Mouse (Mus musculus) erythroblast, embryonic 14.5 days (primary cell): ENCODE results near the gene Ttc9b. TPM values are rescaled to one million over a fixed set of nuclear protein-coding genes. Genes with fewer than 3 reads are reported as not detected.

ENCODE experiments used
- H3K27me3 ChIP-seq: 2 replicates; pipeline ENCODE4 v1.6.1; 2012; ENCODE audit warnings: inconsistent platforms; ENCODE audit not compliant: control insufficient read depth
- H3K36me3 ChIP-seq: 2 replicates; pipeline ENCODE4 v1.6.1; 2012; ENCODE audit warnings: mild to moderate bottlenecking, inconsistent platforms; ENCODE audit not compliant: control insufficient read depth
- H3K4me1 ChIP-seq: 2 replicates; pipeline ENCODE4 v1.6.1; 2012; ENCODE audit warnings: inconsistent platforms; ENCODE audit not compliant: control insufficient read depth
- H3K4me3 ChIP-seq: replicated peaks from 2 replicates; pipeline ENCODE3; 2012; ENCODE audit warnings: moderate library complexity, mild to moderate bottlenecking, inconsistent platforms
- H3K9me3 ChIP-seq: 2 replicates; pipeline ENCODE4 v1.6.1; 2012; ENCODE audit warnings: low read length, inconsistent platforms, mixed read lengths; ENCODE audit not compliant: control insufficient read depth
- GATA1 ChIP-seq: IDR thresholded peaks from 2 replicates; pipeline ENCODE4 v1.6.1; 2012; ENCODE audit warnings: low read length, inconsistent platforms, mixed read lengths
- TAL1 ChIP-seq: IDR thresholded peaks from 3 replicates; pipeline ENCODE4 v1.6.1; 2012; ENCODE audit warnings: low read length, inconsistent platforms, mixed read lengths
- polyA plus RNA-seq: library from polyadenylated mRNA; stranded (reverse); fragments of >175 nt; gene quantifications from 2 replicates; pipeline ENCODE4 v1.2.3, GENCODE M21; 2012

The Ttc9b gene
- polyA plus RNA-seq, 1 experiment, result not detected

DNA sequence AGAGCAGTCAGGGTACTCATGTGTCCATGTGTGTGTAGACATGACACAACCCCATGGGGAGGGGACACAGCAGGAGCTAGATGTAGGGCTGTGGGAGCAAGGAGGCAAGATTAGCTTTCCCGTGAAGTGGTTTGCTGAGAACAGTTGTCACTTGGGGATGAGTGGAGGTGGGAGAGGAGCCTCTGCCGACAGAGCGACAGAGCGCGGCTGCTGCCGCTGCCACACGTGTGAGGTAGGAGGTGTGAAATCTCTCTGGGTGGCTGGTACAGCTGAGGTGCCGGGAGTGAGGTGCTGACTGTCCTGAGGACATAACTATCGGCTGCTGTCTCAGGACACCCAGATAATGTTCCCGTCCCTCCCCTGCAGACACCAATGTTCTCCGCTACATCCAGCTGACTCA is 1.8 kb downstream of the Ttc9b start:
- TF ChIP-seq GATA1 (no peak), TAL1 (no peak)
- peaks cover 77% of the 10 kb centered on the region for H3K27me3 ChIP-seq

DNA sequence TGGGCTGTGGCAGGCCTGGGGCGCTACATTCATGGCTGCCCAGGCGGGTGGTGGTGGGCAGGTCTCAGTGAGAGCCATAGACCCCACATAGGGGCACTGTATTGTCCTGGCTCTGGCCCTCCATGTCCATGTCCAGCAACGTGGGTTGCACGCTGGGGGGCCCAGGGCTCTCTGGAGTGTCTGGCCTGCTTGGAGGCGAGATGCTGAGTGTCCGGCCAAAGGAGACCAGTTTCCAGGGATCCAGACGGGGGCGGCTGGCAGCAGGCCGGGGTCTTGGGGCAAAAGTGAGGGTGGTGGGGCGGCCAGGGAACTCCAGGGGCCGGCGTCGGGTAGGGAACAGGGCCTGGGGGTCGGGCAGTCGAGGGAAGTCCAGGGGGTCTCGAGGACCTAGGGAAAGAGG is 2.9 kb downstream of the Ttc9b start:
- H3K36me3 ChIP-seq, result no peaks in the 10 kb centered on the region
- H3K9me3 ChIP-seq, result peaks cover 6% of the 10 kb centered on the region; the same call in 1 of the 2 replicates
- TF ChIP-seq GATA1 (no peak), TAL1 (no peak)
- no peak overlapping the region for H3K4me3 ChIP-seq
- peaks cover 75% of the 10 kb centered on the region for H3K27me3 ChIP-seq
- peaks cover 31% of the 10 kb centered on the region for H3K4me1 ChIP-seq

More for the DNA sequence above, 1.8 kb downstream of the Ttc9b start:
- H3K9me3 ChIP-seq, result peaks cover 6% of the 10 kb centered on the region; the same call in 1 of the 2 replicates
- H3K4me3 ChIP-seq, result no peak overlapping the region
- H3K36me3 ChIP-seq, result no peaks in the 10 kb centered on the region
- peaks cover 31% of the 10 kb centered on the region for H3K4me1 ChIP-seq

DNA sequence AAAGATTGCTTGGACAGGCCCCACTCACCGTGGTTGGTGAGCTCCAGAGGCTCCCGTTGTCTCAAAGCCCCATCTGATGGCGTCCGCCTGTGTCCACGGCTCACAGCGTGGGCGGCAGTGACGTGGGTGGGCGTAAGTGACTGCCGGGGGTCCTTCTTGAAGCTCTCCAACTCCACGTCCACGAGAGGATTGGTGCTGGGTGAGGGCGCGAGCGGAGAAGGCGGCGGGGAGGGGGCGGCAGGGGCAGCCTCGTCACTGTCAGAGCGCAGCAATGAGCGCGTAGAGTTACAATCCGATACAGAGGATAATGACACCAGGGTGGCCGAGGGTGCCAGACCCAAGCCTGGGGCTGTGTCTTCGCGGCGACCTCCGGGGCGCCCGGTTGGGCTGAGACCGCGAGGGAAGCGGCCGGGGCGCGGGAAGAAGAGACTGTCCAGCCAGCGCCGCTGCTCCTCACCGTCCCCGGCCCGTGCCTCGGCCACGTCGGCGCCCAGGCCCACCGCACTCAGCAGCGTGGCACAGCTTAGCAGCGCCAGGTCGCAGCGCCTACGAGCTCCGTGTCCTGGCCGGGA is 4.2 kb downstream of the Ttc9b start:
- Histone ChIP-seq H3K4me3 (peak overlapping the region; percentile 38), H3K36me3 (no peaks in the 10 kb centered on the region), H3K9me3 (peaks cover 3% of the 10 kb centered on the region; the same call in 1 of the 2 replicates), H3K4me1 (peaks cover 33% of the 10 kb centered on the region), H3K27me3 (peaks cover 68% of the 10 kb centered on the region)
- TF ChIP-seq TAL1, result no peak
- no peak for TF ChIP-seq GATA1

DNA sequence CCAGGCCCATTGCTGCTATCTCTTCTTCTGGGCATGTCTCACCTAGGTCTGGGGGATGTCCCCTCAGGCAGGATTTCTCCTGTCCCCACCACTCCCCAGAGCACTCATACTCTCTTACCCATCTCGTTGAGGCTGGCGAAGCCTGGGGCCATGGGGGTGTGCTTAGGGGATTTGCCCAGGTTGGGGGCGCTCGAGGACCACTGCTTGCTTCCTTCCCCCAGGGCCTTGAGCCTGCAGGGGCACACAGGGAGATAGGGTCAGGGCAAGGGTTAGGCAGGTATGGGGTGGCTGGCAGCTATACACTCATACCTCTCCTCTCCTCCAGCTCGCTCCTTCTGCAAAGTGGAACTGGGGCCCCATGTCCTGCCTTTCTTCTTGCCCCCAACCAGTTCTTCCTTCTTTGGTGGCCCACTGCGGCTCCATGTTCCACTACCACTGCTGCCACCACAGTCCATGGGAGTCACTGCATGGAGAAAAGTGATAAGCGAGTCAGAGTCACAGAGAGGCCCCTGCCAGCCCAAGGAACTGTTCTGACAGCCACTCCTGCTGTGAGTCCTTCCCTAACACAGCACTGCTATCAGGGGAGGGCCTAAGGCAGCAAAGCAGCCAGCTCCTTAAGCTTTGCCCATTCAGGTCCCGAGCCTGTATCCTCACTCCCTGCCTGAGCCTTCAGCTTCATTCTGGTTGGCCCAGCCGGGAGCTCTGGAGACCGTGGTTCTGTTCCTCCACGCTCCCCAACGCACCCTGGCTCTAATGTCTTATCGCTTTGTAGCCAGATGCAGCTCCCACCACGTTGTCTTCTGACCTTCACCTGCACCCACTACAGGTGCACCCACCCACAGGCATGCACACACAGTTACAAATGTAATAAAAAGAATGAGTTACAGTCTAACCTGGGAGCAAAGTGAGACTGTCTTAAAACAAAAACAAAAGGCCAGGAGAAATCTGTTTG is 5.3 kb downstream of the Ttc9b start:
- Histone ChIP-seq H3K27me3 (peaks cover 62% of the 10 kb centered on the region), H3K36me3 (no peaks in the 10 kb centered on the region), H3K4me3 (peak overlapping the region; percentile 38), H3K9me3 (no peaks in the 10 kb centered on the region), H3K4me1 (peaks cover 30% of the 10 kb centered on the region)
- TF ChIP-seq GATA1 (no peak), TAL1 (no peak)

DNA sequence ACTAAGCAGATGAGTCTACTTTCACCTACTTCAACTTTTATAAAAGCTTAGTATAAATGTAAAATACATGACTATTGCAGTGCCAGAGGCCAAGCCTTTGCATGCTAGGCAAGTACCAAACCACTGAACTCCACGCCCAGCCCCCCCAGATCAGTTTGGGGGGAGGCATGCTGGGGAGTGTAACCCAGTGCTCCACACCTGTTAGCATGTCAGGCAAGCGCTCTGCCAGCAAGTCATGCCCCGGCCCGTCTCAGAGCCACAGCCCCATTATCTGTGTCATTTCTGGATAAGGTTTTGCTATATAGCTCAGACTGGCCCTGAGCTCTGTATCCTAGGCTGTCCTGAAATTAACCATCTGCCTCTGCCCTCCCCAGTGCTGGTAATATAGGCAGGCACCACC is 8.3 kb downstream of the Ttc9b start:
- no peaks in the 10 kb centered on the region for H3K36me3 ChIP-seq
- TF ChIP-seq TAL1 (no peak), GATA1 (no peak)
- H3K4me1 ChIP-seq, result peaks cover 28% of the 10 kb centered on the region
- peaks cover 35% of the 10 kb centered on the region for H3K27me3 ChIP-seq
- no peaks in the 10 kb centered on the region for H3K9me3 ChIP-seq
- H3K4me3 ChIP-seq, result no peak overlapping the region

DNA sequence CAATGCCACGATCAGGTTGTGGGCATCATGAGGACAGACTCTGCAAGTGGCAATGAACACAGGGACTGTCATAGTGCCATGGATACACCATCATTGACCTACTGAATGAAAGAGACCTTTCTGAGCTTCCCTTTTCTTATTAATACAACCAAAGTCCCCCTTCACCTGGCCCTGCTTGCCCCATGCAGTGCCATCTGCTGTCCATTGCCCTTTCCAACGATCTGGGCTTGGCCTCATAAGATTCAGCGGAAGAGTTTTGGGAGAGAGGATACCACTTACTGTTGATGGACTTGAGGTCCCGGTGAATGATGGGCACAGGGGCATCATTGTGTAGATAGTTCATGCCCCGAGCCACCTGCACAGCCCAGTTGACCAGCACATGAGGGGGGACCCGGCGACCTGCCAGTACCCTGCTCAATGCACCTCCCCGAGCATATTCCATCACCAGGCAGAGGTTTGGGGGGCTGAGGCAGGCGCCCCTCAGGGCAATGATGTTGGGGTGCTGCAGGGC is 19.4 kb downstream of the Ttc9b start:
- Histone ChIP-seq H3K36me3 (no peaks in the 10 kb centered on the region; the same call in 1 of the 2 replicates), H3K4me3 (peak overlapping the region; percentile 82), H3K27me3 (peaks cover 19% of the 10 kb centered on the region), H3K4me1 (peaks cover 28% of the 10 kb centered on the region), H3K9me3 (no peaks in the 10 kb centered on the region)
- TF ChIP-seq GATA1 (no peak), TAL1 (no peak)

DNA sequence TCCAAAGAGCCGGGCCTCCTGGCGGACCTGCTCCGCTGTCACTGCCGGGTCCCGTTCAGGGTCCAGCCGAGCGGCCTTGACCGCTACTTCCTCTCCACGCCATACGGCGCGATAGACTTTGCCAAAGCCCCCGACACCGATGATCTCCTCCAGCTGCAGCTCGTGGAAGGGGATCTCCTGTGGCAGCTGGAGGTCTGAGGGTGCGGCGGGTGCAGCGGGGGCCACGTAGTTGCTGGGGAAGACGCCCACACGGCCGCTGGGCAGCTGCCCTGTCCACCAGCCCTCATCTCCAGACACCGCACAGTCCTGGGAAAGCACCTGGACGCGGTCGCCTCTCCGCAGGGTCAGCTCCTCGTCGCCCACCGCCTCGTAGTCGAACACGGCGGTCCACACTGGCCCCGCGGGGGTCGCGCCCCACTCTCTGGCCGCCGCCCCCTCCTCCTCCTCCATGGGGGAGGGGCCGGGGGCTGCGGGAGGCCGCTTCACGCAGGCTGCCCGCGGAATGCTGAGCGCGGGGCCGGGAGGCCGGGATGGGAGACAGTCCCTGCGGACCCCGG is 19.9 kb downstream of the Ttc9b start:
- H3K4me3 ChIP-seq, result peak overlapping the region; percentile 82
- H3K4me1 ChIP-seq, result peaks cover 28% of the 10 kb centered on the region
- no peaks in the 10 kb centered on the region for H3K9me3 ChIP-seq
- peaks cover 19% of the 10 kb centered on the region for H3K27me3 ChIP-seq
- TF ChIP-seq TAL1 (no peak), GATA1 (no peak)
- no peaks in the 10 kb centered on the region; the same call in 1 of the 2 replicates for H3K36me3 ChIP-seq

DNA sequence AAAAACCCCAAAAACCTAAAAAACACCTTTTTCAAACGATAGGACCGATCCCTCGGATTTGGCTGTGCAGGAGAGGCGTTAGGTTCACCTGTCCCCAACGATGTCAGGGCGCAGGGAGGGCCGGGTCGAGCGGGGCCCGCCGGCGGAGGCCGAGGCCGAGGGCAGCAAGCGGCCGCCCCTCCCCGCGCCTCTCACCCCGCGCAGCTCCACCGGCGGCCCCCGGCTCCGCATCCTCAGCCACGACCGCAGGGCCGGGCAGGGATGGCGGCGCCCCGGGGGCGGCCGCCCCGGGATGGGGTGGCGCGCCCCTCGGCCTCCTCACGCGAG is 20.4 kb downstream of the Ttc9b start:
- no peak for TF ChIP-seq TAL1
- no peak for TF ChIP-seq GATA1
- Histone ChIP-seq H3K27me3 (peaks cover 19% of the 10 kb centered on the region), H3K36me3 (no peaks in the 10 kb centered on the region; the same call in 1 of the 2 replicates)

DNA sequence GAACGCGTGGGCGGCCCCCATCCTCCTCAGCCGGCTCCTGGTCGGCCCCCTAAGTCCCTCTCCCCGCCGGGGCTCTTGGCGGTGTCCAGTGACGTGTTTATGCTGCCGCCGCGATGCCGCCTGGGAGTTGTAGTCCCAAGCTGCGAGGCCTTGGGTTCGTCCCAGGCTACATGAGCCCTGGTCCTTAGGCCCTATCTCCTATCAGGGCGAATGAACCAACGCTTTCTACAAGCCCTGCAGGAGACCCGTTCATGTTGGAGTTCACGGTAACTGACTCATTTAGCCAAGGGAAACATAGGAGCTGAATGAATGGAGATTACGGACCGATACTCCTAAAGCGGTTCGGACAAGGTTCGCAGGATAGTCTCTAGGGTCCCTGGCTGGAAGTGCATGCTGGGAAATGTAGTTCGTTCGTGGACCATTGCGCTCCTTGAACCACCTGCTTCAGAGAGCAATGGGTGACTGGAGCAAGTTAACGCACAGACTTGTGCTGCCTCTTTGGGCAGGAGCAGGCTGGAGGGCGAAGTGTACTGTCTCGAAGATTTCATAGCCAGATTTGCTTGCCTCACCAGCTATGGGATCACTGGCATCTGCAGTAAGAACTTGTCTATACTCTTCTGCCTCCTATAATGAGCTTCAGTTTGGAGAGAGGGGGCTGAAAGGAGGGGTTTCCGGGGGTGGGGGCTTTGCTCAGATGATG is 21.0 kb downstream of the Ttc9b start, which contains the start of gene Map3k10:
Gene Map3k10 (minus strand): TSS at position 77 of the 700 bp plus-strand sequence.
- H3K4me3 ChIP-seq, result peak within 1 kb of the TSS; percentile 82
- H3K4me1 ChIP-seq, result peaks cover 28% of the 10 kb centered on the region
- H3K27me3 ChIP-seq, result peaks cover 19% of the 10 kb centered on the region
- no peaks in the 10 kb centered on the region; the same call in 1 of the 2 replicates for H3K36me3 ChIP-seq
- no peak for TF ChIP-seq TAL1
- no peaks in the 10 kb centered on the region for H3K9me3 ChIP-seq

More for the DNA sequence above, 20.4 kb downstream of the Ttc9b start:
- Histone ChIP-seq H3K4me3 (peak overlapping the region; percentile 82), H3K4me1 (peaks cover 28% of the 10 kb centered on the region), H3K9me3 (no peaks in the 10 kb centered on the region)
